Mouse (Mus musculus): ENCODE measurements at regions not wholly inside any gene's neighbourhood (a gene's known extent, or its start where the extent isn't known, plus 50 kb on each side); places are given as distances from the start of the nearest gene placed in this dataset.

DNA sequence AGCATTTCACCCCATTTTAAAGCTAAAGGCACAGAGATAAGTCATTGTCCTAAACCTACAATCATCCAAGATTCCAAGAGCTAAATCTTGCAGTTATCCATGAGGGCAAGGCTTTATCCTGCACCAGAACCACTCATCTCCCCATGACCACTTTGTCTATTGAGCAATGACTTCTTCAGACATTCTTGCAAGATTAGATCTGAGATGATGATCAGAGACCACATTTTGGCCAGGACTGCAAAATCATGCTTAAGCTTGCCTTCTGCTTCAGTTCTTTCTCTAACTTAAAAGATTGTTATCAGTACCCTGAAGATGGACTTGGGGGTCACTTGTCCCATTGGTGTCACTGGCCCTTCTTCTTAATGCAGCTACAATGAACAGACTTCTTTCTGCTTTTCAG is 50.3 kb upstream of the Fndc3a start:
- Histone ChIP-seq H3K4me1 (ENCODE audit: control insufficient read depth in 1 of 2, insufficient read depth in 2 of 2, low read length in 2 of 2) (no peaks in the 10 kb centered on the region), H3K27ac (ENCODE audit: control insufficient read depth, low read depth, low read length) (no peak overlapping the region), H3K9me3 (replicated peaks; ENCODE audit: insufficient read depth, low read length) (no peaks in the 10 kb centered on the region), H3K9ac (ENCODE audit: control insufficient read depth, low read depth, low read length, poor library complexity, severe bottlenecking) (no peak overlapping the region), H3K36me3 (ENCODE audit: control insufficient read depth in 1 of 2, insufficient read depth in 2 of 2, low read length in 2 of 2) (no peaks in the 10 kb centered on the region), H3K4me3 (ENCODE audit: control insufficient read depth in 1 of 2, insufficient read depth in 1 of 2, low read depth in 2 of 2, low read length in 2 of 2) (no peak overlapping the region), H3K79me2 (ENCODE audit: control insufficient read depth, insufficient read depth, low read length, poor library complexity) (no peaks in the 10 kb centered on the region), H3K27me3 (ENCODE audit: control insufficient read depth in 1 of 2, insufficient read depth in 2 of 2, low read length in 2 of 2) (no peaks in the 10 kb centered on the region; a peak in 1 of 4 replicates)
- no peak for DNase-seq (ENCODE audit: low read depth, low spot score)
- no peak for TF ChIP-seq MAX (IDR thresholded peaks at IDR 0.05; ENCODE audit: low read length)
- no peak for TF ChIP-seq RCOR1 (IDR thresholded peaks at IDR 0.05; ENCODE audit: low read depth, low read length)
- TF ChIP-seq GATA1 (IDR thresholded peaks at IDR 0.05; ENCODE audit: low read depth, low read length) = no peak
- TF ChIP-seq ELF1 (IDR thresholded peaks at IDR 0.05; ENCODE audit: low read depth, low read length) = no peak
- no peak for TF ChIP-seq ZC3H11A (IDR thresholded peaks at IDR 0.05; ENCODE audit: low read depth, low read length)
- no peak for TF ChIP-seq SMC3 (IDR thresholded peaks at IDR 0.05; ENCODE audit: low read depth, low read length)
- TF ChIP-seq USF2 (IDR thresholded peaks at IDR 0.05; ENCODE audit: borderline replicate concordance in 1 of 2, insufficient read depth in 1 of 2, low read depth in 1 of 2, low read length in 2 of 2) = no peak
- no peak for TF ChIP-seq POLR2AphosphoS5 (IDR thresholded peaks at IDR 0.05; ENCODE audit: borderline replicate concordance, low read depth, low read length)
- TF ChIP-seq E2F4 (IDR thresholded peaks at IDR 0.05; ENCODE audit: borderline replicate concordance, low read depth, low read length) = no peak
- TF ChIP-seq GABPA (IDR thresholded peaks at IDR 0.05; ENCODE audit: low read depth, low read length) = no peak
- TF ChIP-seq TCF12 (IDR thresholded peaks at IDR 0.05; ENCODE audit: low read depth, low read length) = no peak

Data from MEL (cell line).